Mouse (Mus musculus): Measurements from ENCODE around the gene Slc9b1.

GRCm38 (mm10) chr3:135307411-135308259 is 40.2 kb upstream of the Slc9b1 start, which contains the start of gene Slc9b2:
- TF ChIP-seq CTCF (IDR thresholded peaks at IDR 0.05; ENCODE audit: borderline replicate concordance, insufficient read depth, low read depth, low read length), result no peak
- no peak for TF ChIP-seq POLR2A (IDR thresholded peaks at IDR 0.05; ENCODE audit: borderline replicate concordance, insufficient read depth, low read length)
